Mouse (Mus musculus) intestine, embryonic 16.5 days (tissue): ENCODE data around the gene Gm20388. TPM values are rescaled to one million over a fixed set of nuclear protein-coding genes. Genes with fewer than 3 reads are reported as not detected.
"Not testable (repeated sequence)": the region's sequence is repeated elsewhere in the genome, so short reads cannot be mapped to it uniquely, and the experiment has no call there.

Source experiments
- ATAC-seq: fragments of 200-750 bp; cut with Nextera tagmentation; 2 replicates; pipeline ENCODE4 v1.8.0; 2017; ENCODE audit warnings: moderate TSS enrichment, moderate library complexity
- H3K27ac ChIP-seq: fragments of 300-500 bp; sonication (generic); 2 replicates; pipeline ENCODE4 v1.5.1; 2014; ENCODE audit warnings: mild to moderate bottlenecking, low read length
- H3K27me3 ChIP-seq: fragments of 300-500 bp; sonication (generic); replicated peaks from 2 replicates; pipeline ENCODE4 v1.6.1; 2014; ENCODE audit warnings: low read length, control low read depth, mixed read lengths; ENCODE audit not compliant: control insufficient read depth, insufficient read depth
- H3K36me3 ChIP-seq: fragments of 300-500 bp; sonication (generic); 2 replicates; pipeline ENCODE4 v1.6.1; 2014; ENCODE audit warnings: low read length, control low read depth; ENCODE audit not compliant: control insufficient read depth, insufficient read depth
- H3K4me1 ChIP-seq: fragments of 300-500 bp; sonication (generic); 2 replicates; pipeline ENCODE4 v1.6.1; 2014; ENCODE audit warnings: low read length, control low read depth, mixed read lengths; ENCODE audit not compliant: control insufficient read depth, insufficient read depth
- H3K4me2 ChIP-seq: fragments of 300-500 bp; sonication (generic); 2 replicates; pipeline ENCODE4 v1.6.1; 2014; ENCODE audit warnings: low read depth, low read length, control low read depth
- H3K4me3 ChIP-seq: fragments of 300-500 bp; sonication (generic); 2 replicates; pipeline ENCODE4 v1.5.1; 2014; ENCODE audit warnings: mild to moderate bottlenecking, low read length
- H3K9ac ChIP-seq: fragments of 300-500 bp; sonication (generic); 2 replicates; pipeline ENCODE4 v1.6.1; 2014; ENCODE audit warnings: low read depth, low read length
- H3K9me3 ChIP-seq: fragments of 300-500 bp; sonication (generic); 2 replicates; pipeline ENCODE4 v1.6.1; 2016; ENCODE audit warnings: low read length, control low read depth; ENCODE audit not compliant: control insufficient read depth
- WGBS: fragments of 180-500 bp; shearing (Covaris S2); extraction: QIAGEN DNeasy Blood & Tissue Kit; methylation state at CpG from one replicate; pipeline ENCODE4 v1.1.7; 2014; 5-methylcytosine and 5-hydroxymethylcytosine counted together
- polyA plus RNA-seq: library from polyadenylated mRNA; unstranded; fragments of >200 nt; fragmentation: Nextera tagmentation; extraction: Ambion mirVana; gene quantifications from 2 replicates; pipeline ENCODE4 v1.2.1, GENCODE M21; 2015

Gene Gm20388
- polyA plus RNA-seq, 1 experiment from 2014 or later = 5.8 TPM

- ATAC-seq = no peak
- Histone ChIP-seq H3K9ac (no peak overlapping the region), H3K36me3 (no peaks in the 10 kb centered on the region), H3K9me3 (no peaks in the 10 kb centered on the region), H3K4me3 (no peak overlapping the region), H3K4me1 (peaks cover 9% of the 10 kb centered on the region; the same call in 1 of the 2 replicates), H3K27me3 (no peaks in the 10 kb centered on the region), H3K27ac (no peak overlapping the region), H3K4me2 (no peak overlapping the region)
- 44% methylated on average over 9 of the region's 9 CpGs for WGBS
Measured at GRCm38 (mm10) chr8:120704203-120704602, 793.6 kb downstream of the Gm20388 start.

GRCm38 (mm10) chr8:120705163-120705562 is 794.5 kb downstream of the Gm20388 start:
- Histone ChIP-seq H3K9ac (no peak overlapping the region), H3K27ac (no peak overlapping the region), H3K4me3 (no peak overlapping the region), H3K4me2 (no peak overlapping the region), H3K36me3 (no peaks in the 10 kb centered on the region), H3K4me1 (peaks cover 9% of the 10 kb centered on the region; the same call in 1 of the 2 replicates), H3K27me3 (no peaks in the 10 kb centered on the region), H3K9me3 (no peaks in the 10 kb centered on the region)
- 88% methylated on average over 15 of the region's 15 CpGs for WGBS
- ATAC-seq = no peak

- Histone ChIP-seq H3K27ac (no peak overlapping the region), H3K4me2 (no peak overlapping the region)
- 72% methylated on average over 3 of the region's 3 CpGs for WGBS
Measured at GRCm38 (mm10) chr8:120706193-120706592, 795.6 kb downstream of the Gm20388 start.

GRCm38 (mm10) chr8:120709176-120709575 is 798.5 kb downstream of the Gm20388 start:
- Histone ChIP-seq H3K4me3 (no peak overlapping the region), H3K27me3 (no peaks in the 10 kb centered on the region), H3K27ac (no peak overlapping the region), H3K36me3 (no peaks in the 10 kb centered on the region), H3K9me3 (no peaks in the 10 kb centered on the region), H3K9ac (no peak overlapping the region), H3K4me2 (no peak overlapping the region), H3K4me1 (no peaks in the 10 kb centered on the region)
- 77% methylated on average over 10 of the region's 10 CpGs for whole genome bisulfite sequencing
- ATAC-seq = no peak

More at GRCm38 (mm10) chr8:120706193-120706592, 795.6 kb downstream of the Gm20388 start:
- no peaks in the 10 kb centered on the region for H3K27me3 ChIP-seq
- H3K9me3 ChIP-seq = no peaks in the 10 kb centered on the region
- H3K4me3 ChIP-seq = no peak overlapping the region
- H3K9ac ChIP-seq = no peak overlapping the region
- no peak for ATAC-seq
- H3K4me1 ChIP-seq = peaks cover 9% of the 10 kb centered on the region; the same call in 1 of the 2 replicates
- H3K36me3 ChIP-seq = no peaks in the 10 kb centered on the region

GRCm38 (mm10) chr8:120715200-120715599 is 804.6 kb downstream of the Gm20388 start:
- no peak for ATAC-seq
- H3K27ac ChIP-seq = peak overlapping the region; percentile 18; the same call in 1 of the 2 replicates
- 77% methylated on average over 6 of the region's 6 CpGs for WGBS

GRCm38 (mm10) chr8:120715996-120716680 is 805.5 kb downstream of the Gm20388 start:
- ATAC-seq = 0 out of 2 replicates have a peak, but pooled peaks have one; percentile 28
- no peaks in the 10 kb centered on the region for H3K36me3 ChIP-seq
- no peak overlapping the region for H3K4me2 ChIP-seq
- H3K9me3 ChIP-seq = no peaks in the 10 kb centered on the region
- H3K4me1 ChIP-seq = peaks cover 14% of the 10 kb centered on the region; the same call in 1 of the 2 replicates
- no peak overlapping the region for H3K9ac ChIP-seq
- no peak overlapping the region for H3K4me3 ChIP-seq
- WGBS = 75% methylated on average over 15 of the region's 15 CpGs
- H3K27me3 ChIP-seq = no peaks in the 10 kb centered on the region
- H3K27ac ChIP-seq = no peak overlapping the region

More at GRCm38 (mm10) chr8:120715200-120715599, 804.6 kb downstream of the Gm20388 start:
- Histone ChIP-seq H3K4me1 (peaks cover 14% of the 10 kb centered on the region; the same call in 1 of the 2 replicates), H3K4me2 (no peak overlapping the region), H3K9ac (no peak overlapping the region), H3K4me3 (no peak overlapping the region), H3K27me3 (no peaks in the 10 kb centered on the region), H3K36me3 (no peaks in the 10 kb centered on the region), H3K9me3 (no peaks in the 10 kb centered on the region)

GRCm38 (mm10) chr8:120719586-120720236 is 809.1 kb downstream of the Gm20388 start:
- Histone ChIP-seq H3K4me1 (peaks cover 14% of the 10 kb centered on the region; the same call in 1 of the 2 replicates), H3K4me3 (no peak overlapping the region), H3K9ac (0 out of 2 replicates have a peak overlapping the region, but pooled peaks have one; percentile 37), H3K36me3 (no peaks in the 10 kb centered on the region), H3K9me3 (0 out of 2 replicates have a peak, but pooled peaks cover 4% of the 10 kb centered on the region), H3K27ac (no peak overlapping the region), H3K4me2 (no peak overlapping the region), H3K27me3 (no peaks in the 10 kb centered on the region)
- 64% methylated on average over 19 of the region's 19 CpGs for WGBS
- no peak for ATAC-seq

- 70% methylated on average over 6 of the region's 6 CpGs for WGBS
- no peaks in the 10 kb centered on the region for H3K36me3 ChIP-seq
- H3K4me3 ChIP-seq = no peak overlapping the region
- no peak overlapping the region for H3K27ac ChIP-seq
- no peak overlapping the region for H3K9ac ChIP-seq
- peaks cover 13% of the 10 kb centered on the region for H3K4me1 ChIP-seq
- no peak overlapping the region for H3K4me2 ChIP-seq
- no peaks in the 10 kb centered on the region for H3K27me3 ChIP-seq
- no peak for ATAC-seq
- H3K9me3 ChIP-seq = 0 out of 2 replicates have a peak, but pooled peaks cover 4% of the 10 kb centered on the region
Measured at GRCm38 (mm10) chr8:120723025-120723424, 812.4 kb downstream of the Gm20388 start.

GRCm38 (mm10) chr8:120724096-120724495 is 813.5 kb downstream of the Gm20388 start:
- H3K4me3 ChIP-seq, H3K9ac ChIP-seq, H3K9me3 ChIP-seq, H3K4me1 ChIP-seq, H3K27ac ChIP-seq, H3K4me2 ChIP-seq, H3K27me3 ChIP-seq, H3K36me3 ChIP-seq, ATAC-seq: not testable (repeated sequence)
- 87% methylated on average over 2 of the region's 4 CpGs for WGBS
